In genomic region chr2:53050376-53050775, GRCm38 (mm10) we compare ENCODE assay signal across 12 mouse cellular contexts.
DNase-seq lines count a peak whose midpoint lies in the region; ATAC-seq lines count a peak whose summit lies in the region.
"Had no signal": no experiment of that assay in that cellular context is flagged by ENCODE, and none has a peak within 500 bp of the region (broad histone marks: within the 10 kb centered on the region; RNA-seq: fewer than 3 reads in every experiment).

No protein-coding gene starts in this region.

- no peak for ATAC-seq in cerebellum, adult (ENCODE audit: insufficient number of reproducible peaks, low FRiP score, low TSS enrichment)
- ATAC-seq: intestine, embryonic 16.5 days had no signal

- intact Hi-C loops in left cerebral cortex, postnatal 25 days (cut with DNase I): no loop called here

- peak; percentile 20 for DNase-seq in cerebellum, adult 11 months
- DNase-seq in right cerebral cortex, adult 18-20 months: peak; percentile 18
- no peak for DNase-seq in right cerebral cortex, postnatal 14 days
- DNase-seq in cerebellum, postnatal 25 days: peak; percentile 41 to 68
- DNase-seq in ovary, postnatal 14 days (ENCODE audit: low spot score): no peak
- no peak for DNase-seq in left cerebral cortex, postnatal 25 days (ENCODE audit: low spot score in 2 of 2)
- no peak for DNase-seq in urinary bladder, postnatal 4 days (ENCODE audit: low spot score in 2 of 2)
- DNase-seq: embryo, embryonic 11 days; kidney, postnatal 36 days; lung, postnatal 10 days had no signal

Comparison
In these comparisons a context has a peak if more than half of its experiments do, and no peak if none do; other contexts are left out.
1. DNase-seq: peak in cerebellum, adult 11 months (single experiment), right cerebral cortex, adult 18-20 months (single experiment) and cerebellum, postnatal 25 days (2 of 2); none in right cerebral cortex, postnatal 14 days (single experiment), ovary, postnatal 14 days (single experiment), left cerebral cortex, postnatal 25 days (0 of 2) and urinary bladder, postnatal 4 days (0 of 2).